In the genomic region with DNA sequence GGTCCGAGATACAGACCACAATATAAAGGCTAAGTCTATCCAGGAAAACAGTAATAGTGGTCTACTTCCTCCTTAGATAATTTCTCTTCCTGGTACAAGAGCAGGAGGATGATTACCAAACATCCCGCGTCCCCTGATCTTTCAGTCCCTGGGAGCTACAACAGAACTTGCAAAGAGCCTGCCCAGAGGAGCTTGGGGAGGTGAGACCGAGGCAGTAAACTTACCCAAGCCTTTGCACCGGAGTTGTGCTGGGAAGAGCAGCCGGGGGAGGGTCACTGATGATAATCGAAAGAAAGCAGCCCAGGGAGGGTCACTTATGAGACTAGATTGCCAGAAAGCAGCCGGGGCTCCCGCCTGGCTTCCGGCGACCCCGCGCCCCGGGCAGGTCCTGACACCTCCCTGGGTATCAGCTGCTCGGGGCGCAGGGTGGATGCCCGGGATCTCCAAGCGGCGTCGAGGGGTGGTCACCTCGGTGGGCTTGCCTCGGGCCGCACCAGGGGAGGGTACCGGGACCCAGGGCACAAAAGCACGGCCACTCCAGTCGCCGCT, we compare ENCODE assay signal across 8 mouse cellular contexts. TPM values are rescaled to one million over a fixed set of nuclear protein-coding genes. Genes with fewer than 3 reads are reported as not detected.
A peak's percentile ranks its signal among the peaks of the same experiment; 100 is the strongest.
DNase-seq lines count a peak whose midpoint lies in the region; ATAC-seq and TF ChIP-seq lines count a peak whose summit lies in the region.

No protein-coding gene starts in this region.

- no peak for TF ChIP-seq POLR2A in lung, adult 2 months (IDR thresholded peaks at IDR 0.05; ENCODE audit: borderline replicate concordance, extremely low read depth, low read depth, low read length)

- H3K36me3 ChIP-seq in hindbrain, embryonic 14.5 days (replicated peaks; ENCODE audit: control insufficient read depth, insufficient read depth): peaks cover 14% of the 10 kb centered on the region

- peak overlapping the region; percentile 87 for H3K27ac ChIP-seq in hindbrain, embryonic 14.5 days

- peak overlapping the region; percentile 80 for H3K4me2 ChIP-seq in hindbrain, embryonic 14.5 days (replicated peaks)

- no peak for DNase-seq in lung, adult 2 months
- DNase-seq in lung, postnatal 4 days: no peak
- DNase-seq in embryo, embryonic 10.5 days (ENCODE audit: low spot score): peak; percentile 65
- no peak for DNase-seq in hindbrain, embryonic 14.5 days (ENCODE audit: low spot score)
- peak; percentile 18 for DNase-seq in lung, postnatal 25 days (ENCODE audit: low spot score)
- no peak for DNase-seq in ovary, postnatal 36 days (ENCODE audit: low spot score)
- DNase-seq in cerebellum, adult 9-11 months: no peak
- no peak for DNase-seq in layer of hippocampus, postnatal 36 days

- peaks cover 2% of the 10 kb centered on the region; the same call in 1 of the 2 replicates for H3K4me1 ChIP-seq in lung, adult 2 months (ENCODE audit: control insufficient read depth, insufficient read depth, low read length)
- peaks cover 13% of the 10 kb centered on the region for H3K4me1 ChIP-seq in hindbrain, embryonic 14.5 days (replicated peaks; ENCODE audit: control insufficient read depth, insufficient read depth, low read length)

- under 1% methylated on average over 27 of the region's 27 CpGs for WGBS in lung, adult 2 months
- WGBS in hindbrain, embryonic 14.5 days: under 1% methylated on average over 27 of the region's 27 CpGs

- no peaks in the 10 kb centered on the region for H3K9me3 ChIP-seq in hindbrain, embryonic 14.5 days (ENCODE audit: control insufficient read depth, low read length)

- peak overlapping the region; percentile 90 for H3K9ac ChIP-seq in hindbrain, embryonic 14.5 days

- H3K4me3 ChIP-seq in lung, adult 2 months (replicated peaks; ENCODE audit: extremely low read depth, low read depth, low read length): peak overlapping the region; percentile 98
- peak overlapping the region; percentile 91 for H3K4me3 ChIP-seq in hindbrain, embryonic 14.5 days (replicated peaks; ENCODE audit: low read length)

- no peaks in the 10 kb centered on the region for H3K27me3 ChIP-seq in hindbrain, embryonic 14.5 days (ENCODE audit: control insufficient read depth, insufficient read depth, low read length)

- TF ChIP-seq CTCF in lung, adult 2 months (IDR thresholded peaks at IDR 0.05; ENCODE audit: insufficient read depth, low read length): no peak

- ATAC-seq in hindbrain, embryonic 14.5 days (ENCODE audit: low FRiP score): peak; percentile 40

RNA-seq across cellular contexts. Expression of gene Apaf1, which starts 0.5 kb away (rescaled TPM):
- 7.0 and 10.0 TPM in 2 replicates for polyA plus RNA-seq in lung, adult 2 months (2012; rRNA removed)
- 22.2 and 22.7 TPM in 2 replicates for polyA plus RNA-seq in hindbrain, embryonic 14.5 days (2014; fragmentation: Nextera tagmentation; extraction: Ambion mirVana)
- 10 to 100 TPM; 14.0 to 15.6 TPM for total RNA-seq in layer of hippocampus, postnatal 36 days (2021)

RNA-seq across cellular contexts. Expression of gene Ikbip, which starts 0.7 kb away (rescaled TPM):
- 3.5 and 5.7 TPM in 2 replicates for polyA plus RNA-seq in lung, adult 2 months (2012; rRNA removed)
- polyA plus RNA-seq in hindbrain, embryonic 14.5 days (2014; fragmentation: Nextera tagmentation; extraction: Ambion mirVana): 19.8 and 20.4 TPM in 2 replicates
- total RNA-seq in layer of hippocampus, postnatal 36 days (2021): 10 to 100 TPM; 16.7 to 17.9 TPM

RNA-seq across cellular contexts. Expression of gene Slc25a3, which starts 41.8 kb away (rescaled TPM):
- 228 and 232 TPM in 2 replicates for polyA plus RNA-seq in lung, adult 2 months (2012; rRNA removed)
- 626 and 634 TPM in 2 replicates for polyA plus RNA-seq in hindbrain, embryonic 14.5 days (2014; fragmentation: Nextera tagmentation; extraction: Ambion mirVana)
- 100 to 1,000 TPM; 499 to 538 TPM for total RNA-seq in layer of hippocampus, postnatal 36 days (2021)

Comparison
In these comparisons a context has a peak if more than half of its experiments do, and no peak if none do; other contexts are left out.
1. DNase-seq: peak in embryo, embryonic 10.5 days (single experiment) and lung, postnatal 25 days (single experiment); none in lung, adult 2 months (single experiment), lung, postnatal 4 days (0 of 2), hindbrain, embryonic 14.5 days (single experiment), ovary, postnatal 36 days (single experiment), cerebellum, adult 9-11 months (single experiment) and layer of hippocampus, postnatal 36 days (0 of 2).